Mouse (Mus musculus) T-cell, adult 66 days (primary cell): ENCODE measurements around the gene Gm16181. TPM values are rescaled to one million over a fixed set of nuclear protein-coding genes. Genes with fewer than 3 reads are reported as not detected.

Experiments
- total RNA-seq, 2 experiments: library from RNA; stranded (reverse); gene quantifications; 3 replicates in 1 of 2; 4 replicates in 1 of 2; pipeline ENCODE4 v1.2.4; 2023

The Gm16181 gene
- not detected for total RNA-seq

GRCm38 (mm10) chr17:35220156-35220952 is at the start of gene Gm16181:
Gene Gm16181, plus strand, starts transcription at chr17:35220834.

GRCm38 (mm10) chr17:35175968-35176367 is 44.7 kb upstream of the Gm16181 start, which contains the start of gene Aif1:
Gene Aif1, minus strand, starts transcription at chr17:35176068.

GRCm38 (mm10) chr17:35187959-35188610 is 32.5 kb upstream of the Gm16181 start, which contains the start of gene Lst1:
Gene Lst1, minus strand, starts transcription at chr17:35188439.

GRCm38 (mm10) chr17:35193881-35194843 is 26.5 kb upstream of the Gm16181 start, which contains the start of gene Ltb:
Gene Ltb, plus strand, starts transcription at chr17:35194439.

GRCm38 (mm10) chr17:35201787-35202186 is 18.8 kb upstream of the Gm16181 start, which contains the start of gene Tnf:
Gene Tnf, minus strand, starts transcription at chr17:35202007.

GRCm38 (mm10) chr17:35204494-35205379 is 15.9 kb upstream of the Gm16181 start, which contains the start of gene Lta:
Gene Lta, minus strand, starts transcription at chr17:35205351.

GRCm38 (mm10) chr17:35233114-35233980 is 12.7 kb downstream of the Gm16181 start, which contains the start of gene Atp6v1g2:
Gene Atp6v1g2, plus strand, starts transcription at chr17:35233660.

GRCm38 (mm10) chr17:35235614-35236389 is 15.2 kb downstream of the Gm16181 start, which contains the start of gene Nfkbil1:
Gene Nfkbil1, minus strand, starts transcription at chr17:35235792.

GRCm38 (mm10) chr17:35241305-35242014 is 20.8 kb downstream of the Gm16181 start, which contains the start of gene Ddx39b:
Gene Ddx39b, plus strand, starts transcription at chr17:35241746.

GRCm38 (mm10) chr17:35262664-35263522 is 42.3 kb downstream of the Gm16181 start, which contains the start of gene H2-D1:
Gene H2-D1, plus strand, starts transcription at chr17:35262730.

Other genes with a start within 250 kb of the Gm16181 start
- gene Hspa1a, start 248.7 kb upstream of the Gm16181 start, total RNA-seq, result 1 to 10 TPM; 3.2 to 3.6 TPM
- gene Hspa1l, start 248.1 kb upstream of the Gm16181 start, total RNA-seq, result not detected
- gene Lsm2, start 239.0 kb upstream of the Gm16181 start, total RNA-seq, result 10 to 100 TPM; 31.7 to 37.8 TPM
- gene Vars, start 219.8 kb upstream of the Gm16181 start, total RNA-seq, result 100 to 1,000 TPM; 113 to 115 TPM
- under 1 TPM; 0.47 to 0.52 TPM for gene Vwa7, start 204.3 kb upstream of the Gm16181 start, total RNA-seq
- 1 to 10 TPM in 1 of 2 experiments, not detected in 1; 2.3 TPM for gene Sapcd1, start 192.8 kb upstream of the Gm16181 start, total RNA-seq
- 1 to 10 TPM; 2.0 to 3.3 TPM for gene Msh5, start 174.1 kb upstream of the Gm16181 start, total RNA-seq
- 100 to 1,000 TPM; 161 to 180 TPM for gene Clic1, start 170.9 kb upstream of the Gm16181 start, total RNA-seq
- 1 to 10 TPM in 1 of 2 experiments, under 1 TPM in 1; 0.86 to 4.1 TPM for gene Ddah2, start 161.8 kb upstream of the Gm16181 start, total RNA-seq
- gene Ly6g6c, start 155.4 kb upstream of the Gm16181 start, total RNA-seq, result not detected
- gene Mpig6b, start 154.7 kb upstream of the Gm16181 start, total RNA-seq, result not detected
- gene Ly6g6e, start 143.9 kb upstream of the Gm16181 start, total RNA-seq, result not detected
- not detected for gene Ly6g6d, start 142.8 kb upstream of the Gm16181 start, total RNA-seq
- not detected for gene Ly6g6f, start 135.2 kb upstream of the Gm16181 start, total RNA-seq
- 10 to 100 TPM; 73.4 to 81.3 TPM for gene Abhd16a, start 131.6 kb upstream of the Gm16181 start, total RNA-seq
- gene Ly6g5c, start 112.6 kb upstream of the Gm16181 start, total RNA-seq, result not detected
- 1 to 10 TPM; 2.7 to 5.4 TPM for gene Ly6g5b, start 105.4 kb upstream of the Gm16181 start, total RNA-seq
- 10 to 100 TPM; 33.5 to 34.9 TPM for gene Gpank1, start 99.4 kb upstream of the Gm16181 start, total RNA-seq
- gene Csnk2b, start 98.8 kb upstream of the Gm16181 start, total RNA-seq, result 100 to 1,000 TPM; 152 to 162 TPM
- gene D17H6S53E, start 94.5 kb upstream of the Gm16181 start, total RNA-seq, result 10 to 100 TPM; 26.0 to 26.8 TPM
- 1 to 10 TPM in 1 of 2 experiments, under 1 TPM in 1; 0.55 to 1.7 TPM for gene Apom, start 88.8 kb upstream of the Gm16181 start, total RNA-seq
- gene Bag6, start 85.7 kb upstream of the Gm16181 start, total RNA-seq, result 100 to 1,000 TPM; 403 to 408 TPM
- gene Prrc2a, start 55.9 kb upstream of the Gm16181 start, total RNA-seq, result 100 to 1,000 TPM; 299 to 313 TPM
- 1 to 10 TPM; 1.2 to 2.0 TPM for gene Aif1, start 44.8 kb upstream of the Gm16181 start, total RNA-seq
- gene Lst1, start 32.4 kb upstream of the Gm16181 start, total RNA-seq, result 1 to 10 TPM; 4.5 to 8.7 TPM
- 100 to 1,000 TPM; 598 to 633 TPM for gene Ltb, start 26.4 kb upstream of the Gm16181 start, total RNA-seq
- gene Tnf, start 18.8 kb upstream of the Gm16181 start, total RNA-seq, result 10 to 100 TPM; 17.7 to 18.6 TPM
- gene Lta, start 15.5 kb upstream of the Gm16181 start, total RNA-seq, result 10 to 100 TPM; 14.1 to 17.3 TPM
- gene Atp6v1g2, start 12.8 kb downstream of the Gm16181 start, total RNA-seq, result 1 to 10 TPM; 2.8 to 3.1 TPM
- gene Nfkbil1, start 15.0 kb downstream of the Gm16181 start, total RNA-seq, result 10 to 100 TPM; 15.8 to 16.0 TPM
- gene Ddx39b, start 20.9 kb downstream of the Gm16181 start, total RNA-seq, result 100 to 1,000 TPM; 432 to 439 TPM
- gene H2-D1, start 41.9 kb downstream of the Gm16181 start, total RNA-seq, result 1,000 to 10,000 TPM; 2,662 to 2,726 TPM
- 10 to 100 TPM; 17.9 to 23.8 TPM for gene H2-Q1, start 99.6 kb downstream of the Gm16181 start, total RNA-seq
- 10 to 100 TPM; 13.7 to 17.0 TPM for gene H2-Q2, start 121.4 kb downstream of the Gm16181 start, total RNA-seq
- 100 to 1,000 TPM; 534 to 564 TPM for gene H2-Q4, start 158.8 kb downstream of the Gm16181 start, total RNA-seq
- 100 to 1,000 TPM; 203 to 218 TPM for gene H2-Q6, start 204.0 kb downstream of the Gm16181 start, total RNA-seq
- gene H2-Q7, start 218.3 kb downstream of the Gm16181 start, total RNA-seq, result 100 to 1,000 TPM; 546 to 576 TPM
- gene H2-Q10, start 249.3 kb downstream of the Gm16181 start, total RNA-seq, result 10 to 100 TPM; 83.5 to 96.7 TPM